Mouse (Mus musculus) heart, embryonic 16.5 days (tissue): ENCODE data around the gene Hip1. TPM values are rescaled to one million over a fixed set of nuclear protein-coding genes. Genes with fewer than 3 reads are reported as not detected.
A peak's percentile ranks its signal among the peaks of the same experiment; 100 is the strongest.

Experiments used
- ATAC-seq: fragments of 200-750 bp; cut with Nextera tagmentation; replicated peaks from 2 replicates; pipeline ENCODE4 v1.8.0; 2017; ENCODE audit warnings: moderate number of reproducible peaks; ENCODE audit not compliant: insufficient read depth, low FRiP score; ENCODE audit errors: extremely low read depth
- H3K27ac ChIP-seq: fragments of 300-500 bp; sonication (generic); 2 replicates; pipeline ENCODE4 v1.5.1; 2014; ENCODE audit warnings: mild to moderate bottlenecking, low read length, control low read depth, moderate library complexity
- H3K27me3 ChIP-seq: fragments of 300-500 bp; sonication (generic); 2 replicates; pipeline ENCODE4 v1.6.1; 2014; ENCODE audit warnings: low read length, mixed read lengths; ENCODE audit not compliant: control insufficient read depth, insufficient read depth
- H3K36me3 ChIP-seq: fragments of 300-500 bp; sonication (generic); 2 replicates; pipeline ENCODE4 v1.6.1; 2014; ENCODE audit not compliant: control insufficient read depth, insufficient read depth
- H3K4me1 ChIP-seq: fragments of 300-500 bp; sonication (generic); 2 replicates; pipeline ENCODE4 v1.6.1; 2014; ENCODE audit warnings: low read length, mixed read lengths; ENCODE audit not compliant: control insufficient read depth, insufficient read depth
- H3K4me2 ChIP-seq: fragments of 300-500 bp; sonication (generic); 2 replicates; pipeline ENCODE4 v1.6.1; 2014; ENCODE audit warnings: low read depth, mild to moderate bottlenecking, control low read depth, low read length
- H3K4me3 ChIP-seq: fragments of 300-500 bp; sonication (generic); 2 replicates; pipeline ENCODE4 v1.5.1; 2014; ENCODE audit warnings: mild to moderate bottlenecking, control low read depth, low read length
- H3K9ac ChIP-seq: fragments of 300-500 bp; sonication (generic); 2 replicates; pipeline ENCODE4 v1.6.1; 2014; ENCODE audit warnings: low read length, control low read depth
- H3K9me3 ChIP-seq: fragments of 300-500 bp; sonication (generic); replicated peaks from 2 replicates; pipeline ENCODE4 v1.6.1; 2016; ENCODE audit warnings: low read length; ENCODE audit not compliant: control insufficient read depth
- WGBS: fragments of 180-500 bp; shearing (Covaris S2); extraction: QIAGEN DNeasy Blood & Tissue Kit; methylation state at CpG from one replicate; pipeline ENCODE4 v1.1.7; 2014; 5-methylcytosine and 5-hydroxymethylcytosine counted together
- polyA plus RNA-seq: library from polyadenylated mRNA; unstranded; fragments of >200 nt; fragmentation: Nextera tagmentation; extraction: Ambion mirVana; gene quantifications from 2 replicates; pipeline ENCODE4 v1.2.1, GENCODE M21; 2015

The Hip1 gene
- polyA plus RNA-seq, 1 experiment from 2014 or later = 20.3 TPM

DNA sequence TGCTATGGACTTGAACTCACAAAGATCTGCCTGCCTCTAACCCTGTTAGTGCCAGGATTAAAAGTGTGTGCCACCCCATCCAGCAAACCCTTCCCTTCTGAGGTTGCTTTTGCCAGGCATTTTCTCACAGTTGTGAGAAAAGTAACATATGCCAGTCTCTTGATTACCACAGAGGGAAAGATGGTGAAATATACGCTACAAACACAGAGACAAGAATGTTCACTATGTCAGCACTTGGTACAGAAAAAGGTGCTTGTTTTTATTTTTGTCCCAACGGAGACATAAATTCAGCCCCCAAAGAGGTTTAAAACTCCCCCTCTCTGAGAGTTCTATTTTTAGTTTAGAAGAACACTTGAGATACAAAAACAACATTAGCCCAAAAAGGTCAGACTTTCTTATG lies 20.8 kb downstream of the Hip1 start:
- H3K27ac ChIP-seq = peak overlapping the region; percentile 92
- H3K36me3 ChIP-seq = no peaks in the 10 kb centered on the region
- no peak for ATAC-seq
- no peak overlapping the region; the same call in 1 of the 2 replicates for H3K4me2 ChIP-seq
- H3K9ac ChIP-seq = 0 out of 2 replicates have a peak overlapping the region, but pooled peaks have one; percentile 18
- no peaks in the 10 kb centered on the region for H3K27me3 ChIP-seq
- peaks cover 40% of the 10 kb centered on the region for H3K4me1 ChIP-seq
- no peak overlapping the region for H3K4me3 ChIP-seq
- 24% methylated on average over 2 of the region's 2 CpGs for WGBS
- H3K9me3 ChIP-seq = 0 out of 2 replicates have a peak, but pooled peaks cover 3% of the 10 kb centered on the region

- H3K9ac ChIP-seq = peak overlapping the region; percentile 17; the same call in 1 of the 2 replicates
- peaks cover 36% of the 10 kb centered on the region for H3K4me1 ChIP-seq
- no peaks in the 10 kb centered on the region for H3K27me3 ChIP-seq
- H3K4me2 ChIP-seq = 0 out of 2 replicates have a peak overlapping the region, but pooled peaks have one; percentile 11
- no peak overlapping the region for H3K4me3 ChIP-seq
- ATAC-seq = peak; percentile 11; the same call in 1 of the 2 replicates
- H3K9me3 ChIP-seq = 0 out of 2 replicates have a peak, but pooled peaks cover 3% of the 10 kb centered on the region
- 29% methylated on average over 9 of the region's 9 CpGs for WGBS
- H3K36me3 ChIP-seq = no peaks in the 10 kb centered on the region
- peak overlapping the region; percentile 67 for H3K27ac ChIP-seq
Observed at GRCm38 (mm10) chr5:135522111-135522722, 22.7 kb downstream of the Hip1 start.

GRCm38 (mm10) chr5:135517348-135517883 lies 27.5 kb downstream of the Hip1 start:
- WGBS = 83% methylated on average over 5 of the region's 5 CpGs
- H3K9ac ChIP-seq = no peak overlapping the region
- peaks cover 15% of the 10 kb centered on the region for H3K36me3 ChIP-seq
- no peaks in the 10 kb centered on the region for H3K27me3 ChIP-seq
- ATAC-seq = no peak
- H3K4me2 ChIP-seq = no peak overlapping the region
- H3K9me3 ChIP-seq = peaks cover 12% of the 10 kb centered on the region; the same call in 1 of the 2 replicates
- peaks cover 8% of the 10 kb centered on the region for H3K4me1 ChIP-seq
- no peak overlapping the region for H3K27ac ChIP-seq
- H3K4me3 ChIP-seq = no peak overlapping the region

DNA sequence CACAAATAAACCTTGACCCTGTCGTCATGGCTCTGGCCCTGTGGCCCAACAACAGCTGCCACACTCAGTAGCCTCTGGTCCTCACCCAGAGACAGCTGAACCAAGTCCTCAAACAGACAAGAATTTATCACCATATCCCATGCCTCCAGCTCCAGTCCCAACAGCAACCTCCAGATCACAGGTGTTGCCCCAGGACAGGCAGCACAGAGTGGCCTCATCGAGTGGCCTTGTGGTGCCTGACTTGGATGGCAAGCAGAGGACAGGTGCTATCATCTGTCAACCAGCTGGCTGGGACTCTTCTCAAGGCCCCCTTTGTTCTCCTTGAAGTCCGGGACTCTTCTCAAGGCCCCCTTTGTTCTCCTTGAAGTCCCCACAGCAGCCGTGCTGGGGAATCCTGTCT lies 31.8 kb downstream of the Hip1 start:
- WGBS = 60% methylated on average over 4 of the region's 4 CpGs
- no peak overlapping the region for H3K27ac ChIP-seq
- no peak for ATAC-seq
- no peaks in the 10 kb centered on the region for H3K4me1 ChIP-seq
- H3K9me3 ChIP-seq = peaks cover 12% of the 10 kb centered on the region; the same call in 1 of the 2 replicates
- H3K27me3 ChIP-seq = no peaks in the 10 kb centered on the region
- H3K4me3 ChIP-seq = no peak overlapping the region
- H3K9ac ChIP-seq = no peak overlapping the region
- H3K4me2 ChIP-seq = no peak overlapping the region
- H3K36me3 ChIP-seq = peaks cover 15% of the 10 kb centered on the region

- ATAC-seq = no peak
- Histone ChIP-seq H3K9me3 (peaks cover 10% of the 10 kb centered on the region; the same call in 1 of the 2 replicates), H3K27ac (no peak overlapping the region), H3K4me3 (no peak overlapping the region), H3K9ac (no peak overlapping the region), H3K4me2 (no peak overlapping the region), H3K4me1 (peaks cover 5% of the 10 kb centered on the region; the same call in 1 of the 2 replicates), H3K36me3 (peaks cover 7% of the 10 kb centered on the region), H3K27me3 (no peaks in the 10 kb centered on the region)
- 53% methylated on average over 5 of the region's 5 CpGs for WGBS
Observed at GRCm38 (mm10) chr5:135511105-135511504, 33.8 kb downstream of the Hip1 start.

- no peak overlapping the region for H3K9ac ChIP-seq
- WGBS = 71% methylated on average over 3 of the region's 3 CpGs
- no peak overlapping the region for H3K4me2 ChIP-seq
- H3K4me1 ChIP-seq = peaks cover 5% of the 10 kb centered on the region; the same call in 1 of the 2 replicates
- no peaks in the 10 kb centered on the region for H3K36me3 ChIP-seq
- H3K27me3 ChIP-seq = no peaks in the 10 kb centered on the region
- H3K27ac ChIP-seq = no peak overlapping the region
- no peak overlapping the region for H3K4me3 ChIP-seq
- no peaks in the 10 kb centered on the region for H3K9me3 ChIP-seq
- no peak for ATAC-seq
Observed at GRCm38 (mm10) chr5:135508284-135508683, 36.6 kb downstream of the Hip1 start.

- Histone ChIP-seq H3K9me3 (no peaks in the 10 kb centered on the region), H3K27me3 (no peaks in the 10 kb centered on the region), H3K4me1 (peaks cover 5% of the 10 kb centered on the region; the same call in 1 of the 2 replicates), H3K9ac (no peak overlapping the region), H3K4me3 (no peak overlapping the region), H3K27ac (no peak overlapping the region), H3K36me3 (no peaks in the 10 kb centered on the region), H3K4me2 (no peak overlapping the region)
- WGBS = 59% methylated on average over 18 of the region's 18 CpGs
- no peak for ATAC-seq
Observed at GRCm38 (mm10) chr5:135507561-135508273, 37.2 kb downstream of the Hip1 start.

GRCm38 (mm10) chr5:135505442-135505841 lies 39.5 kb downstream of the Hip1 start:
- H3K4me2 ChIP-seq = no peak overlapping the region
- 56% methylated on average over 5 of the region's 5 CpGs for WGBS
- H3K9ac ChIP-seq = no peak overlapping the region
- H3K27me3 ChIP-seq = no peaks in the 10 kb centered on the region
- no peak overlapping the region for H3K4me3 ChIP-seq
- H3K27ac ChIP-seq = no peak overlapping the region
- peaks cover 5% of the 10 kb centered on the region; the same call in 1 of the 2 replicates for H3K4me1 ChIP-seq
- H3K36me3 ChIP-seq = no peaks in the 10 kb centered on the region
- H3K9me3 ChIP-seq = no peaks in the 10 kb centered on the region
- ATAC-seq = no peak

DNA sequence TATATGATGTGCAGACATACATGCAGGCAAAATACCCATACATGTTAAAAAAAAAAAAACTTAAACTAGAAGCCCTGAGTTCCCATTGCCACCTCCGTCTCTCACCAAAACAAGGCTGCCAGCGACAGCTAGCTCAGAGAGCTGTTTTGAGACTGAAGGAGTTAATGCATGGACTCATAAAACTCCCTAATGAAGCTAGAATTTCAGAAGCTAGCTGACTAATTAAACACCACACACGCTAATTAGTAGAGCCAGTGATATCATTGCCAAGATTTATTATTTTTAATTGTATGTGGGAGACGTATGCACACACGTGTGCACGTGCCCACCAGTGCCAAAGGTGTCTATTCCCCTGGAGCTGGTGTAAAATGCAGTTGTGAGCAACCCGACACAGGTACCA lies 42.0 kb downstream of the Hip1 start:
- no peaks in the 10 kb centered on the region for H3K36me3 ChIP-seq
- 88% methylated on average over 7 of the region's 7 CpGs for WGBS
- H3K27ac ChIP-seq = no peak overlapping the region
- H3K27me3 ChIP-seq = no peaks in the 10 kb centered on the region
- peaks cover 5% of the 10 kb centered on the region; the same call in 1 of the 2 replicates for H3K4me1 ChIP-seq
- no peak overlapping the region for H3K4me2 ChIP-seq
- H3K4me3 ChIP-seq = no peak overlapping the region
- no peaks in the 10 kb centered on the region for H3K9me3 ChIP-seq
- H3K9ac ChIP-seq = no peak overlapping the region
- ATAC-seq = no peak
